Mouse (Mus musculus): ENCODE measurements around the gene Ralgapa2.
A peak's percentile ranks its signal among the peaks of the same experiment; 100 is the strongest.

Gene Ralgapa2

DNA sequence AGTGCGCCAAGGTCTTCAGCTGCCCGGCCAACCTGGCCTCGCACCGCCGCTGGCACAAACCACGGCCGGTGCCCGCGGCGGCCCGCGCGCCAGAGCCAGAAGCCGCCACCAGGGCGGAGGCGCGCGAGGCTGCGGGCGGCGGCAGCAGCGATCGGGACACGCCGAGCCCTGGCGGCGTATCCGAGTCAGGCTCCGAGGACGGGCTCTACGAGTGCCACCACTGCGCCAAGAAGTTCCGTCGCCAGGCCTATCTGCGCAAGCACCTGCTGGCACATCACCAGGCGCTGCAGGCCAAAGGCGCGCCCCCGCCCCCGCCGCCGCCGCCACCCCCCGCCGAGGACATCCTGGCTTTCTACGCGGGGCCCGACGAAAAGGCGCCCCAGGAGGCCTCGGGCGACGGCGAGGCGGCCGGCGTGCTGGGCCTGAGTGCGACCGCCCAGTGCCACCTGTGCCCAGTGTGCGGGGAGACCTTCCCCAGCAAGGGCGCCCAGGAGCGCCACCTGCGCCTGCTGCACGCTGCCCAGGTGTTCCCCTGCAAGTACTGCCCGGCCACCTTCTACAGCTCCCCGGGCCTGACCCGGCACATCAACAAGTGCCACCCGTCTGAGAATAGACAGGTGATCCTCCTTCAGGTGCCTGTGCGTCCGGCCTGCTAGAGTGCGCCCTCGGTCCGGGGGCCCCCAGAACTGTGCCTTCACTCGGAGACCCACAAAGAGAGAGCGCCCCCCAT is 288.8 kb downstream of the Ralgapa2 start:
- peak in 1 of 2 experiments; percentile 20 for DNase-seq (ENCODE audit: low spot score in 2 of 2)

DNA sequence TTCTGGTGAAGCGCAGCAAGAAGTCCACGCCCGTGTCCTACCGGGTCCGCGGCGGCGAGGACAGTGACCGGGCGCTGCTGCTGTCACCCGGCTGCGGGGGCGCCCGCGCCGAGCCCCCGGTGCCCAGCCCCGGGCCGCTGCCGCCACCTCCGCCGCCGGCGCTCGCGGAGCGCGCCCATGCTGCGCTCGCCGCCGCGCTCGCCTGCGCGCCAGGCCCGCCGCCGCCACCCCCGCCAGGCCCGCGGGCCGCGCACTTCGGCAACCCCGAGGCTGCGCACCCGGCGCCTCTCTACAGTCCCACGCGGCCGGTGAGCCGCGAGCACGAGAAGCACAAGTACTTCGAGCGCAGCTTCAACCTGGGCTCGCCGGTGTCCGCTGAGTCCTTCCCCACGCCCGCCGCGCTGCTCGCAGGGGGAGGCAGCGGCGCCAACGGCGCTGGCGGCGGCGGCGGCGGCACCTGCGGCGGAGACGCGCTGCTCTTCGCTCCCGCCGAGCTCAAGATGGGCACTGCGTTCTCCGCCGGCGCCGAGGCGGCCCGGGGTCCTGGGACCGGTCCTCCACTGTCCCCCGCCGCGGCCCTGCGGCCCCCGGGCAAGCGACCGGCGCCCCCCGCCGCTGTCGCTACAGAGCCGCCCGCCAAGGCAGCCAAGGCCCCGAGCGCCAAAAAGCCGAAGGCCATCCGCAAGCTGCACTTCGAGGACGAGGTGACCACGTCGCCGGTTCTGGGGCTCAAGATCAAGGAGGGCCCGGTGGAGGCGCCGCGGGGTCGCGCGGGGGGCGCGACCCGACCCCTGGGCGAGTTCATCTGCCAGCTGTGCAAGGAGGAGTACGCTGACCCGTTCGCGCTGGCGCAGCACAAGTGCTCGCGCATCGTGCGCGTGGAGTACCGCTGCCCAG is 289.6 kb downstream of the Ralgapa2 start:
- peak; percentile 21 to 22 for DNase-seq (ENCODE audit: low spot score in 2 of 2)

DNA sequence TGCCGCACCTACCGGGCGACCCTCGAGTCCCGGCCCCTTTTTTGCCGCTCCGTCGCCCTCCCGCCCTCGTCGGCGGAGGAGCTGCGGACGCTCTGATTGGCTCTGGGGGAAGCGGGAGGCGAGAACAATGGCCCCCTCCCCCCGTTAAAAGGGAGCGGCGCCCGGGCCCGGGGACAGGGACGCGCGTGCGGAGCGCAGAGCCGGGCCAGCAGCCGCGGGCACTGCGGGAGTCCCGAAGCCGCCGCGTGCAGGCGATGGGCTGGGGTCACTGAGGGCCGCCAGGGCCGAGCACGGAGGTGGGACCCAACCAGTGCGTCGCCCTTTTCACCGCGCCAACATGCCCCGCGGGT is 290.2 kb downstream of the Ralgapa2 start:
- DNase-seq (ENCODE audit: low spot score in 2 of 2) = peak; percentile 12 to 17

DNA sequence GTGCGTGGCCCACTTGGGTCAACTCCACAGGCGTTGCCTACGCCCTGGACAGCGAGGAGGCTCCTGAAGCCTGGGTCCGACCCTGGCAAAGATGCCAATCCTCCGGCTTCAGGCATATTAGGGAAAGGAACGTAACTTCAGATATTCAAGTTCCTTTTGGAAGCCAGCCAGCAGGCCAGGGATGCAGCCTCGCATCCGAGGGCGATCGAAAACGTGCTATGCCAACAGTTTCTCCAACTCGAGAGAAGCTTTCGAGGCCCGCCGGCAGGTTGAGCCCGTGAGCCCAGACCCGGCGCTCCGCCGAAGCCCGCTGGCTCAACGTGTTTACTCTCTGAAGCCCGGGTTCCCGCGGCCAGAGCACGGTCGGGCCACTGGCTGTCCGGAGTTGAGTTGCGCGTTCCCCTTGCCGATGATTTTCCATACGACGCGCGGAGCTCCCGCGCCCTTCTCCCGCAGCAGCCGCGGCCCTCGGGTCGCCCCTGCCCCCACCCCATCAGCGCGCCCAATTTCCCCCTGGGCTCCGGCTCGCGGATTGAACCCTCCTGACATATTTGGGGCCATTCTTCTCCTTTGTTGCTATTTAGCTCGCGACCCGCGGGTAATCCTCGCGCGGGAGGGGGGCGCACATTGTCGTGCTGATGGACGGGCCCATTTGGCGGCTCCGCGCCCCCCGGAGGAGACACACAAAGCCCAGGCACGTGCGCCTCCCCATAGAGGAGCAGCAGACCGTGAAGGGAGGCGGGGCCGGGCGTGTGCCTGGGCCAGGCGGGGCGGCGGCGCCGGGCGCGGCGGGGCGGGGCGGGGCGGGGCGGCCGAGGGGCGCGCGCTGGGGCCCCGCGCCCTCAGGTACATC is 290.8 kb downstream of the Ralgapa2 start, which contains the start of gene Insm1:
Gene Insm1 (plus strand): TSS at position 846 of the 853 bp plus-strand sequence.
- peak; percentile 9 to 48 for DNase-seq (ENCODE audit: low spot score in 2 of 2)

DNA sequence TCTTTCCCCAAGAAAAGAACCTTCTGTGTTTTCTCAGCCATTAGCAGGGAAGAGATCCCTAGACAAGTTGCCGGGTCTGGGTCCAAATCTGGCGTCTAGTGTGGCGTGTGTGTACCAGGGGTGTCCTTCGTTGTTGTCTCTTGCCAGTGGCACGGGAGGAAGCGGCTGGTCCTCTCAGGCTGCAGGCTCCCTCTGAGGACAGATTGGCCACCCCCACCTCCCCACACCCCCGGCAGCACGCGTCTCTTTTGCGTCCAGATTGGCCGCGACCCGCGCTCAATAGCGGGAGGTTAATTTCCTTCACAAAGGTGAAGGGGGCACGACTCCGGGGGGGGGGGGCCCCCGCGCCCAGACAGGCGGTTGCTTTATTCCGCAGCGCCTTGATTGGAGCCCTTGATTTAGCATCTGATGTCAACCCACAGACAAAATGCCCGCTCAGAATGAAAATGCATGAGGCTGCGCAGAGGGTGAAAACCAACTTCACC is 291.5 kb downstream of the Ralgapa2 start:
- peak in 1 of 2 experiments; percentile 18 for DNase-seq (ENCODE audit: low spot score in 2 of 2)

DNA sequence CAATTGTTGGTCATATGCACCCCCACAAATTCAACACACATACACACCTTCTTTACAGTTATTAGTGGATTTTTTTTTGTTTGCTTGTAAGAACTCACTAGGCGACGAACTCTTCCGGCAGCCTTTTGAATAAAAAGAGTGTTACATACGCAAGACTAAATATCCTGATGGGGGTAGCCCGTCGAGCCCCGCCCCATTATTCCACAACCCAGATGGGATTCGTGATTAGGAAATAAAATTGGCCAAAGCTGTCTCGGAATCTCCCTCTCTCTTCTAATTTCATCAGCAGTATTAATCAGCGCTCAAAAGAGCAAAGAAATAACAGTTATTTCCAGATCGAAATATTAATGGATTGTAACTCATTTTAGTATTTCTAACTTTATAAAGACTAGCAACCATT is 292.4 kb downstream of the Ralgapa2 start:
- DNase-seq (ENCODE audit: low spot score in 2 of 2) = no peak

DNA sequence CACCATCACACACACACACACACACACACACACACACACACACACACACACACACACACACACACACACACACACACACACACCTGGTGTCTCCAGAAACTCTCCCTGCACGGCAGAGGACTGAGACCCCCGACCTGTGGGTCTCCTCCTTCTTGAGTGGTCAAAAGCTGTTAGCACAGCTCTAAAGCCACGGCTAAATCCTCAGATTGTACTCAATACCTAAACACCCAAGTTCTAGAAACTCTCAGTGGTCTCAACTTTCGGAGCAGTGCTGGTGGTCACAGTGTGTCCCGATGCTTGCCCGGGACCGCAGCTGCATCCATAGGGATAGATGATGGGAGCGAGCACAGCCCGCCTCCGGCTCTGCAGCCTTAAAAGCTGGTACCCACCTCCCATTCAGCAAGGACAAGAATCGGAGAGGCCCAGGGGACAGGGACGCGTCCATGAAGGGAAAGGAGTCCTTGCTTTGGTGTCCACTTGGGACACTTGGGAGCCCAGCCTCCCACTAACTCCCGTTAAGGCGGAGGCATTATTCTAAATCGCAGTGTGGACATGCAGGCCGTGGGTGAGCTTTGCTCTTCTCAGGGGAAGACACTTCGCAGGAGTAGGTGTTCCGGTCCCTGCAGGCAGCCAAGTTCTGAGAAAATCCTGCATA is 293.1 kb downstream of the Ralgapa2 start:
- DNase-seq (ENCODE audit: low spot score in 2 of 2) = no peak

DNA sequence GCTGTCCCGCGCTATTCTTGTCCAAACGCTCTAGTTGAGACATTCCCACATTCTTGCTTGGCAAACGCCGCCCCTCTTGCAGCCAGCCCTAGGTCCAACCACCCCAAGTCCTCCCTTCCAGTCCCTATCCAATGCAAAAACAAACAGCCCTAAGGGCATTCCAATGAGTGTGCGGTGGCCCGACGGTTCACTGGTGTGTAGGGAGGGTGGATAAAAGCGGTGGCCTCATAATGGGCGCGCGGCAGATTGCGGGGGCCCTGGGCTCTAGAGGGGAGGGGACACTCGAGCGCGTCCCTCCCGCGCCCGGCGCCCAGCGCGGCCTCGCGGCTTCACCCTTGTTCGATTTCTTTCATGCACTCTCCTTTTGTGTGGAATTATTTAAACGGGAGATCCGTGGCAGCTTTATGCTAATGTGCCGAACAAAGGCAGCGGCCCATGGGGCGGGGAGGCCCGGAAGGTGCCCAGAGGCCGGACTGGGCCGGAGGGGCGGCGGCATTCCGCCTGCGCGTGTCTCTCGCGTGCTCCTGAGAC is 293.9 kb downstream of the Ralgapa2 start:
- no peak for DNase-seq (ENCODE audit: low spot score in 2 of 2)

DNA sequence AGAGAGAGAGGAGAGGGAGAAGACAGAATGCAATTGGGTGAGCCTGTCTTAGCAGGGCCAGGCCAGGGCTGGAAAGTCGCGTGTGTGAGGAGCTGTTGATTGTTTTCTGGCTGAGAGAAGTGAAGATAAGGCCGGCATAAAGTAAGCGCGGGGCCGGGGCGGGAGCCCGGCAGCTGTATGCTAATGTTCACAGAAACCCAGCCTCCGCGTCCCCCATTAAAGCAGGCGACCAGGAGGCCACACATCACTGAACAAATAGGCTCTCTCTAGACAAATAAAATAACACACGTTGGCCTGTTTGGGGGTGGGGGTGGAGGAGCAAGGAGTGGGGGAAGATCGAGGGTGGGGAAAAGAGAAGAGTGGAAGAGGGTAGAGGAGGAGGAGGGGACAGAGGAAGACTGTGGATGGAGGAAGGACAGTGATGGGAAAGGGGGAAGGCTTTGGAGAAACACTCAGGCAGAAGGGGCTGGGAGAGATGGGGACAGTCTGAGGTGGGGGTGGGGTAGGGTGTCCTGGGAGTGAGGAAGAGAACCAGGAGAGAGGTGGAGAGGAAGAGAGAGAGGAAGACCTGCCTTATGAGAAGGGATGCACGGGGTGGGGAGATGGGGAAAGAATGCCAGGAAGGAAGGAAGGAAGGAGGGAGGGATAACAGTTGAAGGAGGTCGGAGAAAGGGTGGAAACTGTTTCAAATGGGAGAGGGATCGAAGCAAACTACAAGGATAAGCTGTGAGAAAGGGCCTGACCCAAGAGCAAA is 294.7 kb downstream of the Ralgapa2 start:
- DNase-seq (ENCODE audit: low spot score in 2 of 2) = no peak

DNA sequence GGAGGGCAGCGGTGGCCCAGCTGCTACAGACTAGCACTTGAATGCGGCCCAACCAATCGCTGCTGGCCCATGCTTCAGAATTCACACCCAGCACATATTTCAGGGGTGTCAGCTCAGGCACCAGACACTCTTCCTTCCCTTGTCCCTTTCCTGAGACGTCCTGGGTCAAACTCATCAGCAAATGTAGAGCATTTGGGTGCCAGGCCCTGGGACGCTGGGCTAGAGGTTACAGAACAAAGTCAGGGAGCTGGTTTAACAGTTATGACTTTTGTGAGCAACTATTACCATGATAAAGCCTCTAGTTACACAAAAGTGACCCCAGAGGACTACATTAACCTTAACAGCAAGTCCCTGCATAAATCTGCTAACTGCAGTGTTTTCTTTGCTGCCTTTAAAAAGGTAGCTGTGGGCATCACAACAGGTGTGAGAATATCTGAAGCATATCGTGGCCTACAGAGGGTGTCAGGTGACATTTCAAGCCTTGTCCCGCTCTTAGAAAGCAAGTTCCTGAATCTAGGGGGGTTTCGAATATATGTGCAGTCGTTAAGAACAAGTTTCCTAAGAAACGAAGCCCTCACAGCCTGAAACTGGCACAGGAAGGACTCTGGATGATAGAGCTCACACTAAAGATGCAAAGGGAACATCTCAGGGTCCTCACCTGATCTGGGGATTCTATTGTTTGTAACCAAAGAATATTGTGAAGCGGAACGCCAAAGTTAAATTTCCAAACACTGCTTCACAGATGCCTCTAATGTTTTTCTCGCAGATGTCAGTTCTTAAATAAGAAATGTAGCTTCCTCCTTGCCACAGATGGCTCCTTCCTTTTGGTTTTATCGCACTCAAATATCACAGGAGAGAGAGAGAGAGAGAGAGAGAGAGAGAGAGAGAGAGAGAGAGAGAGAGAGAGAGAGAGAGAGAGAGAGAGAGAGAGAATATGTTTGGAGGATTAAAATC is 295.8 kb downstream of the Ralgapa2 start:
- DNase-seq (ENCODE audit: low spot score in 2 of 2) = no peak

DNA sequence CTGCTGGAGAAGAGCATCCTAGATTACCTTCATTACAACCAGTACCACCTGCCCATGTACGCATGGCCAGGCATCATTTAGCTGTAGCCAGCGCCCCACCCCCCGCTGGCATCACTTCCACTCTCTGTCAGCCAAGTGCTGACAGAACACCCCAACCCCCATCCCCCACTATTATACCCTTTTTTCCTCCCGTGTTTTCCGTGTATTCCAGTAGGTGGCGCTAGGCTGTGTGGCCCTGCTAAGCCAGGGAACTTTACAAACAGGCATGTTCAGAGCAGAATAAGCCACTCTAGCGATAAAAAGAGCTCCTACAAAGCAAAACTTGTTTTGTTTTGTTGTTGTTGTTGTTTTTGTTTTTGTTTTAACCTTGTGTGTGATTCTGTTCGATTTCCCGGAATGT is 297.4 kb downstream of the Ralgapa2 start:
- peak in 1 of 2 experiments; percentile 32 for DNase-seq (ENCODE audit: low spot score in 2 of 2)

DNA sequence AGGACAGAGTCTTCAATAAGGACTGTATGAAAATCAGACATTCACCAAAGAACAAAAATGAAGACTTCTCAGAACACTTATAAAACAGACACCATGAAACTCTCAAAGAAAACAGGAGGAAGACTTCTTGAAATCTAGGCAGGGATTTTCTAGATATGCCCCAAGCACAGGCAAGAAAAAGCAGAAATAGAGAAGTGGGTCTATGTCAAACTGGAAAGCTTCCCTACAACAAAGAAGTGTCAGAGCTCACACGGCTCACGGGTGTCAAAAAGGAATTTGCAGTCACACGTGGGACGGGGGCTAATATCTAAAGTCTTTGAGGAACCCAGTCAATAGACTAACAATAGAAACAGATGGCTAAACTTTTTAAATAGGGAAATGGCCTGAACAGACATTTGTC is 301.2 kb downstream of the Ralgapa2 start:
- DNase-seq (ENCODE audit: low spot score in 2 of 2) = no peak

DNA sequence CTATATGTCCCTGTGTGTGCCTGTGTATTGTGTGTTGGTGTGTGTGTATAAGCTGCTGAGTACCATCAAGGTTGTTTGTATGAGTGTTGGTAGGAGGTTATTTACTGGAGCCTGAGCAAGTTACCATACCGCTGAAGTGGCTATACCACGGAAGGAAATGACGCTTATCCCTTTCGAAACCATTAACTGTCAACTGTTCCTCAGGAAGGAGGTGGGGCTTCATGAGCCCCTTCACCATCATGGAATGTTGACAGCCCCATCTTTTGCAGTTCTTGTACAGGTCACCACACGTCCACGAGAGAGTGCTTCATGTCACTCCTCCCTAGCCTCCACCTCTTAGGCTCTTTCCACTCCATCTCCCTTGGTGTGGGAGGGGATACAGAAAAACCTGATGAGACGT is 314.2 kb downstream of the Ralgapa2 start:
- no peak for DNase-seq (ENCODE audit: low spot score in 2 of 2)

DNA sequence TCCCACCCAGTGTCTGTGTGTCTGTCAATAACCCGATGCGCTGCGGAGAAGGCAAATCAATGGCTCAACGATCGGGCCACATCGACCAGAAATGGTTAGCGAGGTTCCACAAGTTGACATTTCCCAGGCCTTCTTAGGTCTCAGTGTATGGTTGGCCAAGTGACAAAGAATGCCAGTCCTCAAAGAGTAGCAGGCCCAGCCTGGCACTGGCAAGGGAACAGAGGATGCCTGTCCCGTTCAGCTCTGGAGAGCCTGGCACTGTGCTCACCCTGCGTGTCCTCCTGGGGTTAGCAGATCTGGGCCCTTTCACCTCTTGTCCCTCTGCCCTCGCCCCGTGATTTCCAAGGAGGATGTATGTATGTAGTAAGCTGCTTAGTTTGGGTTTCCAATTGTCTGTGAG is 316.0 kb downstream of the Ralgapa2 start:
- no peak for DNase-seq (ENCODE audit: low spot score in 2 of 2)

Data from spleen, postnatal 10 days (tissue).